Mouse (Mus musculus): ENCODE measurements around the gene Chit1.
A peak's percentile ranks its signal among the peaks of the same experiment; 100 is the strongest.

The Chit1 gene

GRCm38 (mm10) chr1:134098726-134099515 is 12.1 kb upstream of the Chit1 start:
- DNase-seq (ENCODE audit: low read depth, low spot score) = no peak

DNA sequence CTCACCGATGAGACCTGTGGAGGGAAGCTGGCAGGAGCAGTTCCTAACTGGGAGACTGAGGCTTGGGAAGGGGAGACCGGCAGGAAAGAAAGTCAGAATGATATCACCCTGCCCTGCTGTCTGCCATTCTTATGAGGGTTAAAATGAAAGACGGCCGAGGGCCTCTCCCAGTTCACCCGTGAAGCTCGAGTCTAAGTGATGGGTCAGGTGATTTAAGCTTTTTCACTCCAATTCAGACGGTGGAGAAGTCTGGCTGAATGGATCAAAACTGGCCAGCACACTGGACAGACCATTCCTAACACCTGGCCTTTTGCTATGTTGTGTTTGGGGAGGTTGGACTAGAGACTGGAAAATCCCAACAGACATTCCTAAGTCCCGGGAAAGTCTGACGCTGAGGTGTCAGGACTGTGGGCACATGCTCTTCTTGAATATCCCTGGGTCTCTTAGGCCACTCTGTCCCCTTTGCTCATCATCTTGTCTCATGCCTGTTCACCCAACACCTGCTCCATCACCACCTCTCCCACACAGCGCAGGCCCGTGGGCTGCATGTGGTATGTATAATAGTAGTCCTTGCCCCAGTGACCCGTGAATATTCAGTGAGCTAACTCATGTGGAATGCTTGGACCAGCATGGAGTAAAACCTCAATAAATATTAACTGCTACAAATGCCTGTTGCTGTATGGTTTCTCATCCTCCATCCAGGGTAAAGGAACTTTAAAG is 11.4 kb upstream of the Chit1 start:
- DNase-seq (ENCODE audit: low read depth, low spot score) = no peak

- no peak for DNase-seq (ENCODE audit: low read depth, low spot score)
Observed at GRCm38 (mm10) chr1:134100401-134100800, 10.6 kb upstream of the Chit1 start.

- DNase-seq (ENCODE audit: low read depth, low spot score) = no peak
Observed at GRCm38 (mm10) chr1:134100928-134101327, 10.1 kb upstream of the Chit1 start.

- DNase-seq (ENCODE audit: low read depth, low spot score) = no peak
Observed at GRCm38 (mm10) chr1:134101593-134101992, 9.4 kb upstream of the Chit1 start.

- DNase-seq (ENCODE audit: low read depth, low spot score) = no peak
Observed at GRCm38 (mm10) chr1:134103861-134104260, 7.2 kb upstream of the Chit1 start.

- DNase-seq (ENCODE audit: low read depth, low spot score) = no peak
Observed at GRCm38 (mm10) chr1:134105043-134105763, 5.8 kb upstream of the Chit1 start.

- DNase-seq (ENCODE audit: low read depth, low spot score) = no peak
Observed at GRCm38 (mm10) chr1:134105764-134106430, 5.1 kb upstream of the Chit1 start.

DNA sequence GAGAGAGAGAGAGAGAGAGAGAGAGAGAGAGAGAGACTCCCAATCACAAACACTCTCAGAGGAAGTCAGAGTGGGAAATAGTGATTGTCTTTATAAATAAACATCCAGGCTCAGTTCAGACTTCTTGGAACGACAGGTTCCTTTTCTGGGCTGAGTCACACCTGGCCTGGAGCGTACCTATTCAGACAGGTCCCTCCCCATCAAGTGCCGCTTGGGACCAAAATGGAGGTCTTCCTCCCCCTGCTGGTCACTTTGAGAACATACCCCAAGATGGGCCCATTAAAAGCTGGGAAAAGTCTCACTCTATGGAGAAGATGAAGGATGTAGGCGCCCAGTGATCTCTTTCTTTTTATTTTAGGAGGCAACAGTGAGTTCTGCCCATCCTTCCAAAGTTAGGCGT is 4.3 kb upstream of the Chit1 start:
- DNase-seq (ENCODE audit: low read depth, low spot score) = peak; percentile 64

GRCm38 (mm10) chr1:134107777-134108176 is 3.3 kb upstream of the Chit1 start:
- no peak for DNase-seq (ENCODE audit: low read depth, low spot score)

GRCm38 (mm10) chr1:134110015-134110414 is 1.0 kb upstream of the Chit1 start:
- DNase-seq (ENCODE audit: low read depth, low spot score) = no peak

GRCm38 (mm10) chr1:134110449-134110848 is 593 bp upstream of the Chit1 start:
- DNase-seq (ENCODE audit: low read depth, low spot score) = no peak

- no peak for DNase-seq (ENCODE audit: low read depth, low spot score)
Observed at GRCm38 (mm10) chr1:134113560-134113959, 2.5 kb downstream of the Chit1 start.

DNA sequence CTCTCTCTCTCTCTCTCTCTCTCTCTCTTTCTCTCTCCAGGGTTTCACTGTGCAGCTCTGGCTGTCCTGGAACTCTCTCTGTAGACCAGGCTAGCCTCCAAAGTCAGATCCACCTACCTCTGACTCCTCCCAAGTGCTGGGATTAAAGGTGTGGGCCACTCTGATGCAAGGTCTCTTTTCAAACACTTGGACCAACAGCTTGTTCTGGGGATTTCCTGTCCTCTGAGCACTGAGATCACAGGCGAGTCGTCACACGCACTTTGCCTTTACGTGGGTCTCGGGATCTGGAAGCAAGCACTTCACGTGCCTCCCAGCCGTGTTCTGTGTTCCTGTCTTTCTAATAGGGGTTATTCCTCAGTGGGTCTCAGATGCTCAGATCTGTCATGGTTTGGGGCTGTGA is 3.0 kb downstream of the Chit1 start:
- no peak for DNase-seq (ENCODE audit: low read depth, low spot score)

DNA sequence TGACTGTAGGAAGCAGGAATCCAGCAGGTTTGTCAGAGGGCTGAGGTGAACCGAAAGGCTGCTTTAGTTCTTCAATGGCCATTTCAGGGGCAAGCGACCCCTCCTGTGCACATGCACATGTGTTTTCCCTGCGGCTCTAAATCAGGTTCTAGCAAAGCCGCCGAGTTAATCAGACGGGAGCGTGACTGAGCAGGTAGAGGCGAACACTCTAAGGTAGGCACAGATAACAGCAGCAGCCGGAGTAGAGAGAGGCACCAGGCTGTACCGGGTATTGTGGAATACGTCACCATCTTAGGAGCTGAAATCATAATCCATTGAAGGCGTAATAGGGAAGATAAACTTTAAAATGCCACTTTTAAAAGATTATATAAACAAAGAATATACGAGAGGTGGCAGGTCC is 3.7 kb downstream of the Chit1 start:
- DNase-seq (ENCODE audit: low read depth, low spot score) = no peak

- no peak for DNase-seq (ENCODE audit: low read depth, low spot score)
Observed at GRCm38 (mm10) chr1:134115424-134115823, 4.4 kb downstream of the Chit1 start.

GRCm38 (mm10) chr1:134117110-134117509 is 6.1 kb downstream of the Chit1 start:
- no peak for DNase-seq (ENCODE audit: low read depth, low spot score)

DNA sequence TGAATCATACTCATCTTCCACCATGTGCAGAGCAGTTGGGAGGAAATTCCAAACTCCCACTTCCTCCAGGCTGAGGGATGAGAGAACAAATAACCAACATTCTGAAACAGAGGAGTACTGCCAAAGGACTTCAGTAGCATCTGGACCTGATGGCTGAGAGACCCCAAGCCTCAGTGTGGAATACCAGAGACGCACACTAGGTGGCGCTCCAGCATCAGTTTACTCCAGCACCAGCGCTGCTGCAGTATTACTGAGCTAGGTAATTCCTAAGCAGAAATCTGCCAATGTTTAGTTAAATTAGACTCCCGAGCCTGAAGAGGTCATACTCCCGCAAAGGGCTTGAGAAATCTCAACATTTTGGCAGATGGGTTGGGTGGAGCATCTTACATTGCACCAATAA is 9.1 kb downstream of the Chit1 start:
- DNase-seq (ENCODE audit: low read depth, low spot score) = peak; percentile 61

GRCm38 (mm10) chr1:134122195-134122594 is 11.2 kb downstream of the Chit1 start:
- no peak for DNase-seq (ENCODE audit: low read depth, low spot score)

GRCm38 (mm10) chr1:134133316-134133715 is 22.3 kb downstream of the Chit1 start:
- DNase-seq (ENCODE audit: low read depth, low spot score) = no peak

GRCm38 (mm10) chr1:134136351-134136750 is 25.3 kb downstream of the Chit1 start:
- DNase-seq (ENCODE audit: low read depth, low spot score) = no peak

GRCm38 (mm10) chr1:134138424-134138823 is 27.4 kb downstream of the Chit1 start:
- DNase-seq (ENCODE audit: low read depth, low spot score) = no peak

Measured in retina, adult 2 months (tissue).